Comparison of ENCODE assay signal across 8 mouse cellular contexts in the genomic region with DNA sequence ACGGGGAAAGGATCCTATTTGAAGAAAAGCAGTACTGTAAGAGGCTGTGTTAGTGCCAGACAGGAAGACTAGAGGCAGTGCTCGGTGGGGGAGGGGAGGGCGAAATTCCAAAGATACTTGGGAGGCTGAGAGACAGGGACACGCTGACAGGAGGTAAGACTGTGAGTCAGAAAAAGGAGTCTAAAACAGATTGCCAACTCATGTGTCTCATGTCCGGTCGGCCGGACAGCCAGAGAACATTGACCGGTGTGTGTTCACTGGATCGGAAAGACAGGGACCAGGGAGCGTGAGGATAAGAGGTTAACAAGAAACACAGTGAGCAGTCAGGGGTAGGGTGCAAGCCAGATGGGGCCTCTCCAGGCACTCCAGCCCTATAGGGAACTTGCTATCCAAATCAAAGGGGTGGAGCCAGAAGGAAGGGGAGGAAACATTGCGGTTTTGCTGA. TPM values are rescaled to one million over a fixed set of nuclear protein-coding genes. Genes with fewer than 3 reads are reported as not detected.
DNase-seq lines count a peak whose midpoint lies in the region; ATAC-seq and TF ChIP-seq lines count a peak whose summit lies in the region.

No protein-coding gene starts in this region.

- peak; percentile 58 for TF ChIP-seq POLR2A in embryonic fibroblast, embryonic 13.5 days (IDR thresholded peaks at IDR 0.05; ENCODE audit: low read depth, low read length)
- TF ChIP-seq POLR2A in small intestine, adult 2 months (IDR thresholded peaks at IDR 0.05; ENCODE audit: low read depth, low read length), result no peak

- no peaks in the 10 kb centered on the region; the same call in none of the 2 replicates for H3K4me1 ChIP-seq in embryonic fibroblast, embryonic 13.5 days (ENCODE audit: control insufficient read depth, insufficient read depth, low read length)
- 0 out of 2 replicates have a peak, but pooled peaks cover 7% of the 10 kb centered on the region for H3K4me1 ChIP-seq in heart, embryonic 15.5 days (replicated peaks)
- H3K4me1 ChIP-seq in small intestine, adult 2 months (ENCODE audit: control insufficient read depth, insufficient read depth, insufficient read length, low read length), result peaks cover 21% of the 10 kb centered on the region

- ATAC-seq in heart, embryonic 15.5 days (replicated peaks; ENCODE audit: insufficient number of reproducible peaks, insufficient read depth, low FRiP score, low read depth), result peak; percentile 90

- no peak overlapping the region; the same call in 1 of the 2 replicates for H3K4me3 ChIP-seq in embryonic fibroblast, embryonic 13.5 days (ENCODE audit: insufficient read depth, low read length)
- H3K4me3 ChIP-seq in heart, embryonic 15.5 days, result peak overlapping the region; percentile 43
- no peak overlapping the region for H3K4me3 ChIP-seq in small intestine, adult 2 months (ENCODE audit: low read depth, low read length)

- 7% methylated on average over 11 of the region's 11 CpGs for WGBS in heart, embryonic 15.5 days
- 58% methylated on average over 11 of the region's 11 CpGs for WGBS in small intestine, adult 2 months

- no peak for TF ChIP-seq CTCF in embryonic fibroblast, embryonic 13.5 days (IDR thresholded peaks at IDR 0.05; ENCODE audit: borderline replicate concordance, insufficient read depth, low read length)
- no peak for TF ChIP-seq CTCF in small intestine, adult 2 months (IDR thresholded peaks at IDR 0.05; ENCODE audit: extremely low read depth, insufficient read length, insufficient replicate concordance, low read depth, low read length)

- H3K36me3 ChIP-seq in heart, embryonic 15.5 days, result no peaks in the 10 kb centered on the region
- H3K36me3 ChIP-seq in small intestine, adult 2 months (ENCODE audit: control insufficient read depth, insufficient read depth, low read length), result no peaks in the 10 kb centered on the region

- peak overlapping the region; percentile 77 for H3K27ac ChIP-seq in embryonic fibroblast, embryonic 13.5 days (ENCODE audit: insufficient read depth, low read length)
- peak overlapping the region; percentile 69 for H3K27ac ChIP-seq in heart, embryonic 15.5 days
- H3K27ac ChIP-seq in small intestine, adult 2 months (ENCODE audit: insufficient read depth, low read depth, low read length), result peak overlapping the region; percentile 52

- no peaks in the 10 kb centered on the region for H3K9me3 ChIP-seq in heart, embryonic 15.5 days (replicated peaks)

- no peaks in the 10 kb centered on the region for H3K27me3 ChIP-seq in heart, embryonic 15.5 days
- no peaks in the 10 kb centered on the region for H3K27me3 ChIP-seq in small intestine, adult 2 months (ENCODE audit: control insufficient read depth, insufficient read depth, low read length)

- no peak overlapping the region for H3K9ac ChIP-seq in heart, embryonic 15.5 days

- peak overlapping the region; percentile 66 for H3K4me2 ChIP-seq in heart, embryonic 15.5 days

- peak; percentile 72 for DNase-seq in urinary bladder, postnatal 14 days (ENCODE audit: low spot score)
- no peak for DNase-seq in urinary bladder, adult 2 months (ENCODE audit: low spot score)
- DNase-seq in kidney, postnatal 10 days, result peak; percentile 89
- DNase-seq in lung, postnatal 4 days, result peak; percentile 55 to 68
- no peak for DNase-seq in cerebellum, adult 18-20 months

RNA-seq across cellular contexts. Expression of gene Fyb, which starts 42.3 kb away (rescaled TPM):
- 9.9 and 12.1 TPM in 2 replicates for polyA plus RNA-seq in urinary bladder, adult 2 months (2012; rRNA removed)
- polyA plus RNA-seq in embryonic fibroblast, embryonic 13.5 days (2011; ENCODE audit: insufficient read length, low read depth, missing spikeins), result 1.3 and 5.7 TPM in 2 replicates
- polyA plus RNA-seq in heart, embryonic 15.5 days (2015; fragmentation: Nextera tagmentation; extraction: Ambion mirVana), result 5.3 and 14.1 TPM in 2 replicates
- polyA plus RNA-seq in small intestine, adult 2 months (2012; rRNA removed), result 67.5 and 97.3 TPM in 2 replicates

Comparison
In these comparisons a context has a peak if more than half of its experiments do, and no peak if none do; other contexts are left out.
1. DNase-seq: peak in urinary bladder, postnatal 14 days (single experiment), kidney, postnatal 10 days (single experiment) and lung, postnatal 4 days (2 of 2); none in urinary bladder, adult 2 months (single experiment) and cerebellum, adult 18-20 months (0 of 2).
2. Peak in every context shown above with its lines, with median percentiles within 50 percentile points of each other: H3K27ac ChIP-seq.